Mouse (Mus musculus): ENCODE measurements around the gene Slc30a4. TPM values are rescaled to one million over a fixed set of nuclear protein-coding genes. Genes with fewer than 3 reads are reported as not detected.

Slc30a4 gene
- 5.6 TPM for total RNA-seq (2023)

GRCm38 (mm10) chr2:122702181-122703036, at the start of gene Slc30a4:
Slc30a4 (minus strand) TSS chr2:122702663.

GRCm38 (mm10) chr2:122737894-122738830, 35.7 kb upstream of the Slc30a4 start, which contains the start of gene Bloc1s6:
Bloc1s6 (plus strand) TSS chr2:122738503.

GRCm38 (mm10) chr2:122636686-122637085, 65.8 kb downstream of the Slc30a4 start, which contains the start of gene AA467197:
AA467197 (plus strand) TSS chr2:122636986.

Other genes starting within 250 kb of the Slc30a4 start
- gene Gm14085, start 217.7 kb downstream of the Slc30a4 start, total RNA-seq (2023) = 30.9 TPM
- gene Gatm, start 91.4 kb downstream of the Slc30a4 start, total RNA-seq (2023) = 0.62 TPM
- 2.3 TPM for gene AA467197, start 65.7 kb downstream of the Slc30a4 start, total RNA-seq (2023)
- gene Bloc1s6, start 35.8 kb upstream of the Slc30a4 start, total RNA-seq (2023) = 27.3 TPM
- gene Sqor, start 62.6 kb upstream of the Slc30a4 start, total RNA-seq (2023) = 5.7 TPM